Mouse (Mus musculus) midbrain, postnatal 0 days (tissue): ENCODE results near the gene AC161166.1. TPM values are rescaled to one million over a fixed set of nuclear protein-coding genes. Genes with fewer than 3 reads are reported as not detected.
A peak's percentile ranks its signal among the peaks of the same experiment; 100 is the strongest.

Experiments used
- ATAC-seq: fragments of 200-750 bp; cut with Nextera tagmentation; 2 replicates; pipeline ENCODE4 v1.8.0; 2017; ENCODE audit warnings: moderate number of reproducible peaks, mild to moderate bottlenecking, moderate TSS enrichment, moderate library complexity; ENCODE audit not compliant: low FRiP score
- DNase-seq: peaks from one replicate; pipeline ENCODE4 v3.0.0-alpha.2; 2015; ENCODE audit warnings: low spot score
- H3K27ac ChIP-seq: fragments of 300-500 bp; sonication (generic); 2 replicates; pipeline ENCODE4 v1.5.1; 2014; ENCODE audit warnings: low read depth, mild to moderate bottlenecking, low read length, mixed read lengths
- H3K27me3 ChIP-seq: fragments of 300-500 bp; sonication (generic); 2 replicates; pipeline ENCODE4 v1.6.1; 2014; ENCODE audit warnings: low read length, control low read depth, mixed read lengths; ENCODE audit not compliant: insufficient read depth
- H3K36me3 ChIP-seq: fragments of 300-500 bp; sonication (generic); 2 replicates; pipeline ENCODE4 v1.6.1; 2014; ENCODE audit warnings: low read length, control low read depth, mixed read lengths; ENCODE audit not compliant: insufficient read depth
- H3K4me1 ChIP-seq: fragments of 300-500 bp; sonication (generic); 2 replicates; pipeline ENCODE4 v1.6.1; 2014; ENCODE audit warnings: mild to moderate bottlenecking, control low read depth, antibody characterized with exemption, low read length, mixed read lengths; ENCODE audit not compliant: insufficient read depth
- H3K4me2 ChIP-seq: fragments of 300-500 bp; sonication (generic); 2 replicates; pipeline ENCODE4 v1.6.1; 2014; ENCODE audit warnings: low read depth, mild to moderate bottlenecking, low read length, mixed read lengths; ENCODE audit not compliant: poor library complexity, severe bottlenecking
- H3K4me3 ChIP-seq: fragments of 300-500 bp; sonication (generic); 2 replicates; pipeline ENCODE4 v1.5.1; 2014; ENCODE audit warnings: low read depth, mild to moderate bottlenecking, low read length, moderate library complexity
- H3K9ac ChIP-seq: fragments of 300-500 bp; sonication (generic); replicated peaks from 2 replicates; pipeline ENCODE4 v1.6.1; 2014; ENCODE audit warnings: mild to moderate bottlenecking, low read length, moderate library complexity, mixed read lengths; ENCODE audit not compliant: poor library complexity, severe bottlenecking
- H3K9me3 ChIP-seq: fragments of 300-500 bp; sonication (generic); 2 replicates; pipeline ENCODE4 v1.6.1; 2016; ENCODE audit warnings: low read length, control low read depth
- CTCF ChIP-seq: IDR thresholded peaks from 2 replicates; pipeline ENCODE4 v1.5.1; 2016; ENCODE audit warnings: antibody characterized with exemption, mild to moderate bottlenecking
- WGBS: fragments of 180-500 bp; shearing (Covaris S2); extraction: QIAGEN DNeasy Blood & Tissue Kit; methylation state at CpG from one replicate; pipeline ENCODE4 v1.1.7; 2014; 5-methylcytosine and 5-hydroxymethylcytosine counted together
- polyA plus RNA-seq: library from polyadenylated mRNA; unstranded; fragments of >200 nt; fragmentation: Nextera tagmentation; extraction: Ambion mirVana; gene quantifications from 2 replicates; pipeline ENCODE4 v1.2.1, GENCODE M21; 2015
- total RNA-seq: library from RNA; depleted of rRNA; stranded (reverse); fragments of >200 nt; gene quantifications from 2 replicates; pipeline ENCODE4 v1.2.3, GENCODE M21; 2014

AC161166.1 gene
- total and polyA plus RNA-seq, 2 experiments from 2014 or later: 0.78 TPM; not detected in 1

DNA sequence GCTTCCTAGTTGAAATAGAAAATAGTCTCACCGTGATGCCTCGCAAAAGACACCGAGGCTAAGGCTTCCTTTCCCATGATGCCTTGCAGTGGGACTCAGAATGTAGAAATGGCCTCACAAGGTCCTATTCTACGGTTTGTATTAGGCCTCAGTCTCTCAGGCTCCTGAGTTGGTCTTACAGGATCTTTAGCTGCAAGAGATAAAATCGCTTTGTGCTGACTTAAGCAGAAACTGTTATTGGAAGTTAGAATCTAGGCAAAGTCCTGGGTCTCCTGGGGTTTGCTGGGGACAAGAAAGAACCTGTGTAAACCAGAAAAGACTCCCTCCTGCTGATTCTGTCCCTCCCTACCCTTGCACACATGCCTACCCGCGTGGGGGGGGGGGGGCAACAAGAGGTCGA is 35.9 kb downstream of the AC161166.1 start:
- Histone ChIP-seq H3K4me1 (no peaks in the 10 kb centered on the region; the same call in 1 of the 2 replicates), H3K9me3 (no peaks in the 10 kb centered on the region), H3K27ac (no peak overlapping the region), H3K4me3 (no peak overlapping the region), H3K9ac (no peak overlapping the region), H3K36me3 (no peaks in the 10 kb centered on the region), H3K4me2 (no peak overlapping the region), H3K27me3 (no peaks in the 10 kb centered on the region)
- DNase-seq (no peak), ATAC-seq (no peak)
- 78% methylated on average over 8 of the region's 8 CpGs for WGBS
- no peak for TF ChIP-seq CTCF

DNA sequence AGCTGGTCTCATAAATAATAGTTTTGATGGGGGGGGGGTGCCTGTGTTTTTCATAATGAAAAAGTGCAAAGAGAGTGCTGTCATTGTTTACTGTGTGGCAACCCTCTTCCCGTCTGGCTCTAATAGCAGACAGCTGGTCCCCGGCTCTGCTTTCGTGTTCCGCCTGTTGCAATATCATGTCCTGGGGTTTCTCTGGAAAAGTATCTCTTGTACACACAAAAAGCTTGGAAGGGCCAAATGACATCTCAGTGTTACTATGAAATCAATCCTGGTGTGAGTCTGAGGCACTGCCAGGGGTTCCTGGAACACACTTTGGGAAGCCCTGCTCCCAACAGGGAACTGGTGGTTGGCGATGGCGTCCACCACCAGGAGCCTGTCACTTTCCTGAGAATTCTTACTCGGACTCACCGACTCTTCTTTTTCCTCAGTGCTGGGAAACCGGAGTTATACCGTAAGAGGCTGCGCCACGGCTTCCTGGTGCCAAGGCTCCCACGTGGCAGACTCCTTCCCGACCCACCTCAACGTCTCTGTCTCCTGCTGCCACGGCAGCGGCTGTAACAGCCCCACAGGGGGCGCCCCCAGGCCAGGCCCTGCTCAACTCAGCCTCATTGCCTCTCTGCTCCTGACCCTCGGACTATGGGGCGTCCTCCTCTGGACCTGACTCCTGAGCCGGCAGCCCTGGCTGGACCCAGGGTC is 37.3 kb downstream of the AC161166.1 start:
- H3K36me3 ChIP-seq: no peaks in the 10 kb centered on the region
- peak; percentile 42 for DNase-seq
- no peak overlapping the region for H3K9ac ChIP-seq
- ATAC-seq: no peak
- no peaks in the 10 kb centered on the region for H3K4me1 ChIP-seq
- H3K9me3 ChIP-seq: no peaks in the 10 kb centered on the region
- TF ChIP-seq CTCF: peak; percentile 46
- peak overlapping the region; percentile 9; the same call in 1 of the 2 replicates for H3K4me2 ChIP-seq
- H3K27ac ChIP-seq: no peak overlapping the region
- no peaks in the 10 kb centered on the region for H3K27me3 ChIP-seq
- 36% methylated on average over 21 of the region's 21 CpGs for WGBS
- no peak overlapping the region for H3K4me3 ChIP-seq

DNA sequence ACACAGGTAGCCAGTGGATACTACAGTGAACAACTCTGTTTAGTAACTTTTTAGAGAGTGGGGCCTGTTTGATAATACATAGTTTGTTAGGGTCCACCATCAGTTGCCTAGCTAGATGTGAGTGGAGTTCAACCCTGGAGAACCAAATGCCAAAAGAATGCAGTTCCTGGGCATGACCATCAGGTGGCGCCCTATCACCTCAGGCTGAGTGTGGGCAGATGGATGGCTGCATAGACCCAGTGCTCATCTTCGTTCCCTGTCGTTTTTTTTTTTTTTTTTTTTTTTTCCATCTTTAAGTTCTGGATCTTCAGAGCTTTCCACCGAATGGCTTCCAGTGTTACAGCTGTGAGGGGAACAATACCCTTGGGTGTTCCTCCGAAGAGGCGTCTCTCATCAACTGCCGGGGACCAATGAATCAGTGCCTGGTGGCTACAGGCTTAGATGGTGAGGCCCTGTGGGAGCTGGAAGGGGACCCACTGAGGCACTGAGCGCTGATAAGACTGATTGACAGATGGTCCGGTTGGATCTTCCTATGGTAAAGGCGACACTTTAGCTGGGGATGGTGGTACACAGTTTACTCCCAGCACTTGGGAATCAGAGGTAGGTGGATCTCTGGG is 38.2 kb downstream of the AC161166.1 start:
- H3K4me2 ChIP-seq: no peak overlapping the region
- H3K27me3 ChIP-seq: no peaks in the 10 kb centered on the region
- H3K4me1 ChIP-seq: no peaks in the 10 kb centered on the region
- 40% methylated on average over 10 of the region's 10 CpGs for WGBS
- H3K27ac ChIP-seq: no peak overlapping the region
- H3K36me3 ChIP-seq: no peaks in the 10 kb centered on the region
- no peak for ATAC-seq
- peak; percentile 64 for DNase-seq
- H3K4me3 ChIP-seq: no peak overlapping the region
- TF ChIP-seq CTCF: peak; percentile 89
- H3K9me3 ChIP-seq: no peaks in the 10 kb centered on the region
- no peak overlapping the region for H3K9ac ChIP-seq

DNA sequence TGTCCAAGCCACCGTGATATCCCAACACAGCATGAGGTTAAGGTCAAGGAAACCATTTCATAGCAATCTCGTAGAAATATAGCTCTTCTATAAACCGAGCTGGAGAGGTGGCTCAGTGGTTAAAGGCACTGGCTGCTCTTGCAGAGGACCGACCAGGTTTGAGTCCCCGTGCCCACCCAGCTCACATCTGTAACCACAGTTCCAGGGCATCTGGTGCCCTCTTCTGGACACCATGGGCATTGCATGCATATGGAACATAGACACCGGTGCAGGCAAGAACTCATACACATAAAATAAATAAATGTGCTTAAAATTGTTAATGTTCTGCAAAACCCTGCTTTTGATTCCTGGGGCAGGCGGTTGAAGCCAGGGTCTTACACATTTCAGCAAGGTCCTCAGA is 39.3 kb downstream of the AC161166.1 start:
- H3K36me3 ChIP-seq: no peaks in the 10 kb centered on the region
- no peak overlapping the region for H3K4me3 ChIP-seq
- no peak overlapping the region for H3K9ac ChIP-seq
- DNase-seq (peak; percentile 10), ATAC-seq (no peak)
- H3K27me3 ChIP-seq: no peaks in the 10 kb centered on the region
- peak; percentile 75 for TF ChIP-seq CTCF
- no peaks in the 10 kb centered on the region for H3K4me1 ChIP-seq
- H3K27ac ChIP-seq: no peak overlapping the region
- no peaks in the 10 kb centered on the region for H3K9me3 ChIP-seq
- no peak overlapping the region for H3K4me2 ChIP-seq
- WGBS: 72% methylated on average over 7 of the region's 7 CpGs

DNA sequence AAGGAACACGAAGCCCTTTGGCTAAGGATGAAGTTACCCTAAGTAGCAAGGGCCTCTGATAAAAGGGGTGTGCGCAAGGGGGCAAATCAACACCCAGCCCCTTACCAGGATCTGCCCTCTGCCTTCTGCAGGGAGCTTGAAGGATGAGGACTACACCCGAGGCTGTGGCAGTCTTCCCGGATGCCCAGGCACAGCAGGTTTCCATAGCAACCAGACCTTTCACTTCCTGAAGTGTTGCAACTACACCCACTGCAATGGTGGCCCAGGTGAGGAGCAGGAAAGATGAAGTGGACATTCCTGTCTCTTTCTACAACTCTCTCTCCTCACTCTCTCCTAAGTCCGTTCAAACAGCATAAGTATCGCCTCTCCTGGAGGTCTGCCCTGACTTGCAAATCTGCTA is 39.8 kb downstream of the AC161166.1 start:
- WGBS: 66% methylated on average over 6 of the region's 6 CpGs
- H3K4me1 ChIP-seq: no peaks in the 10 kb centered on the region
- peak; percentile 42 for DNase-seq
- no peak for ATAC-seq
- H3K27ac ChIP-seq: no peak overlapping the region
- H3K9me3 ChIP-seq: no peaks in the 10 kb centered on the region
- H3K9ac ChIP-seq: no peak overlapping the region
- TF ChIP-seq CTCF: no peak
- H3K27me3 ChIP-seq: no peaks in the 10 kb centered on the region
- no peak overlapping the region for H3K4me2 ChIP-seq
- H3K4me3 ChIP-seq: no peak overlapping the region
- H3K36me3 ChIP-seq: no peaks in the 10 kb centered on the region

DNA sequence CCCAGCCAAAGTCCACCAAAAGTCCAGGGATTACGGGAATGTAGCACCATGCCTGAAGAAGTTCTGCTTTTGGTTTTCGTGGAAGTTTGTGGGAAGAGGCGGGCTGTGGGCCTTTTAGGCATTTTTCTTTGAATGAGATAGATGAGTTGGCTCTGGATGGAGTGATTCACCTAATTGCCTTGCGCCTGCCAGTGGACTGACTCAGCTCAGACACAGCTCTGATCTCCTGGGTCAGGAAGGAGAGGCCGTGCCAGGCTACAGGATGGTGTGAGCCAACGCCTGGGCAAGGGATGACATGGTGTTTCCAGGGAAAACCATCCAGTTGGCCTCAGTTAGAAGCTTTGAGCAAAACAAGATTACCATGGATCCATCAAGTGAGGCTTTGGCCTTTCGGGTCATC is 41.9 kb downstream of the AC161166.1 start:
- H3K4me1 ChIP-seq: no peaks in the 10 kb centered on the region
- H3K9me3 ChIP-seq: no peaks in the 10 kb centered on the region

More for the DNA sequence above, 41.9 kb downstream of the AC161166.1 start:
- WGBS: 96% methylated on average over 7 of the region's 7 CpGs
- Histone ChIP-seq H3K4me2 (no peak overlapping the region), H3K27ac (no peak overlapping the region), H3K9ac (no peak overlapping the region), H3K27me3 (no peaks in the 10 kb centered on the region), H3K36me3 (no peaks in the 10 kb centered on the region), H3K4me3 (no peak overlapping the region)
- ATAC-seq (no peak), DNase-seq (no peak)
- TF ChIP-seq CTCF: no peak
